Mouse (Mus musculus) liver, postnatal 0 days (tissue): Measurements from ENCODE around the gene Ror1. TPM values are rescaled to one million over a fixed set of nuclear protein-coding genes. Genes with fewer than 3 reads are reported as not detected.

ENCODE experiments used
- ATAC-seq: fragments of 200-750 bp; cut with Nextera tagmentation; 2 replicates; pipeline ENCODE4 v1.8.0; 2017; ENCODE audit warnings: mild to moderate bottlenecking, moderate library complexity
- DNase-seq: peaks from one replicate; pipeline ENCODE4 v3.0.0-alpha.2; 2016
- H3K27ac ChIP-seq: fragments of 300-500 bp; sonication (generic); 2 replicates; pipeline ENCODE4 v1.5.1; 2014; ENCODE audit warnings: antibody characterized with exemption, moderate library complexity, mild to moderate bottlenecking, low read depth
- H3K27me3 ChIP-seq: fragments of 300-500 bp; sonication (generic); 2 replicates; pipeline ENCODE4 v1.6.1; 2014; ENCODE audit warnings: low read length, control low read depth, mixed read lengths; ENCODE audit not compliant: insufficient read depth
- H3K36me3 ChIP-seq: fragments of 300-500 bp; sonication (generic); replicated peaks from 2 replicates; pipeline ENCODE4 v1.6.1; 2014; ENCODE audit warnings: mild to moderate bottlenecking, control low read depth, low read length, moderate library complexity, mixed read lengths; ENCODE audit not compliant: insufficient read depth
- H3K4me1 ChIP-seq: fragments of 300-500 bp; sonication (generic); 2 replicates; pipeline ENCODE4 v1.6.1; 2014; ENCODE audit warnings: antibody characterized with exemption, mild to moderate bottlenecking, control low read depth; ENCODE audit not compliant: insufficient read depth
- H3K4me2 ChIP-seq: fragments of 300-500 bp; sonication (generic); 2 replicates; pipeline ENCODE4 v1.6.1; 2014; ENCODE audit warnings: low read depth, mild to moderate bottlenecking, low read length, moderate library complexity, mixed read lengths
- H3K4me3 ChIP-seq: fragments of 300-500 bp; sonication (generic); 2 replicates; pipeline ENCODE4 v1.5.1; 2014; ENCODE audit warnings: low read depth, low read length
- H3K9ac ChIP-seq: fragments of 300-500 bp; sonication (generic); replicated peaks from 2 replicates; pipeline ENCODE4 v1.6.1; 2014; ENCODE audit warnings: mild to moderate bottlenecking, moderate library complexity
- H3K9me3 ChIP-seq: fragments of 300-500 bp; sonication (generic); 2 replicates; pipeline ENCODE4 v1.6.1; 2016; ENCODE audit warnings: mild to moderate bottlenecking, control low read depth, low read length, mixed read lengths
- CTCF ChIP-seq: sonication (generic); IDR thresholded peaks from 2 replicates; pipeline ENCODE4 v1.5.1; 2016; ENCODE audit warnings: antibody characterized with exemption, low read depth
- EP300 ChIP-seq: IDR thresholded peaks from 2 replicates; pipeline ENCODE4 v1.6.1; 2016; ENCODE audit warnings: antibody characterized with exemption, low read depth, mild to moderate bottlenecking
- WGBS: fragments of 180-500 bp; shearing (Covaris S2); extraction: QIAGEN DNeasy Blood & Tissue Kit; methylation state at CpG from one replicate; pipeline ENCODE4 v1.1.7; 2014; ENCODE audit not compliant: insufficient replicate concordance; 5-methylcytosine and 5-hydroxymethylcytosine counted together
- polyA plus RNA-seq: library from polyadenylated mRNA; unstranded; fragments of >200 nt; fragmentation: Nextera tagmentation; extraction: Ambion mirVana; gene quantifications from 2 replicates; pipeline ENCODE4 v1.2.1, GENCODE M21; 2015

Gene Ror1
- polyA plus RNA-seq, 1 experiment from 2014 or later: 0.29 TPM

DNA sequence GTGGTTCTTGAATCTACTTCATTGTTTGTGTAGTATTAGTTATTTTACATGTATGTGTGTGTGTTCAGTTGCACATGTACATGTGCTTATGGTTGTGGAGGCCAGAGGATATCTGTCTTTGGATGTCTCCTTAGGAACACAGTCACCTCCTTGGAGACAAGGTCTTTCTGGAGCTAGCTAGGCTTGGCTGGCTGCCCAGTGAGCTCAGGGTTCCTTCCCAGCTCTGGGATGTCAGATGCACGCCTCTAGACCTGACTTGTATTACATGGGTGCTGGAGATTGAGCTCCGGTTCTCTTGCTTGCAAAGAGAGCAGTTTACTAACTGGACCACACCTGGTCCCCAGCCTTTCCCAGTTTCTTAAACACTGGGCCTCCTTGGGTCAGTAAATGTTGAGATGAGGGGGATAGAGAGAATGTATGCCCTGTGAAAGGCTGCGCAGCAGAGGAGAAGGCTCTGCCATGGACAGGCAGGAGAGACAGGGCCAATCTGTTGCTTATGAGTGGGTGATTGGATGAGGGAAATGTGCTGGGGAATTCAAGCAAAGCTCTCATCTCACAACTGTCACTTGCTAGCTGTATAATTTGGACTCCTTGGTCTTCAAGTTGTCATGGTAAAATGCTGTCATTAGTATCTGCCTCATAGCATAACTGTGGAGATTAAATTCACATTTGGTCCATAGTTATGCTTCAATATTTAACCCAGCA is 35.3 kb downstream of the Ror1 start:
- WGBS: 75% methylated on average over 3 of the region's 3 CpGs
- H3K4me2 ChIP-seq: no peak overlapping the region
- ATAC-seq (no peak), DNase-seq (no peak)
- TF ChIP-seq CTCF (no peak), EP300 (no peak)
- no peaks in the 10 kb centered on the region for H3K36me3 ChIP-seq
- no peak overlapping the region for H3K9ac ChIP-seq
- H3K27ac ChIP-seq: no peak overlapping the region
- no peaks in the 10 kb centered on the region for H3K4me1 ChIP-seq
- no peaks in the 10 kb centered on the region for H3K9me3 ChIP-seq
- no peaks in the 10 kb centered on the region for H3K27me3 ChIP-seq
- no peak overlapping the region for H3K4me3 ChIP-seq

DNA sequence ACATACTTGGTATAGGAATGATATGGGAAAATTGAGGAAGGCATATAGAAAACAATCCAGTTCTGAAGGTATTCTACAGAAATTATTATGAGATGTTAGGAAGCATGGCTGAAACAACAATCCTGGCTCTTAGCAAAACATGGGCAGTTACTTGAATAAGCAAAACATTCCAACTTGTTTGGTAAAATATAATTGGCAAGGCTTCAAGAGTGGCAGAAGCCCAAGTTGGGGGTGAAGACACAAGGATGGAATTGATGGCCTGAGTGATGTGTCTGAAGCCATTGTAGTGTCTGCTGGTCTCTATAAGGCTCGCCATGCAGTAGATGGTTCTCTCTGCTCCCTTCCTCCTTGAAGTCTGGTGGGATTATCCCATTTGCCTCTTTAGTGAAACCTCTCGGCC is 35.9 kb downstream of the Ror1 start:
- 79% methylated on average over 2 of the region's 2 CpGs for WGBS
- Histone ChIP-seq H3K27ac (no peak overlapping the region), H3K4me1 (no peaks in the 10 kb centered on the region), H3K9ac (no peak overlapping the region), H3K4me2 (no peak overlapping the region), H3K4me3 (no peak overlapping the region), H3K9me3 (no peaks in the 10 kb centered on the region), H3K36me3 (no peaks in the 10 kb centered on the region), H3K27me3 (no peaks in the 10 kb centered on the region)
- TF ChIP-seq CTCF: no peak
- no peak for DNase-seq
- ATAC-seq: no peak

DNA sequence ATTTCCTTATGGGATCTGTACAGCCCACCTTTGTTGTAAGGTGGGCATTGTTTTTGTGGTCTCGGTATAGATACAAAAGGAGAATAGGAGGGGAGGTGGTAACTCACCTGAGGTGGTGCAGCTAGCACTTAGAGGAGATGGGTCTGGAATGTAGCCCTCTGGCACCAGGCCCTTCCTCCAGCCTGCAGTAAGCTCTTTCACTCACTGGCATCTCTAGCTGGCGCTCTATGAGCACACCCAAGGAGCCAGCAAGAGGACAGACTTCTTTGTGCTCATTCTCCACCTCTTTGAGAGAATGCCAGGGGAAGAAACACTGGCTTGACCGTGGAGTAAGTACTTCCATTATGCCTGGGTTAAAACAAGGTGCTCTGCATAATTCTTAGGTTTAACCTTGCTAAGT is 36.7 kb downstream of the Ror1 start:
- WGBS: 69% methylated on average over 3 of the region's 3 CpGs
- no peak for TF ChIP-seq EP300
- no peak for TF ChIP-seq CTCF
- Histone ChIP-seq H3K4me1 (no peaks in the 10 kb centered on the region), H3K36me3 (no peaks in the 10 kb centered on the region), H3K27me3 (no peaks in the 10 kb centered on the region), H3K9me3 (no peaks in the 10 kb centered on the region), H3K27ac (no peak overlapping the region), H3K9ac (no peak overlapping the region), H3K4me2 (no peak overlapping the region), H3K4me3 (no peak overlapping the region)
- DNase-seq (no peak), ATAC-seq (no peak)

DNA sequence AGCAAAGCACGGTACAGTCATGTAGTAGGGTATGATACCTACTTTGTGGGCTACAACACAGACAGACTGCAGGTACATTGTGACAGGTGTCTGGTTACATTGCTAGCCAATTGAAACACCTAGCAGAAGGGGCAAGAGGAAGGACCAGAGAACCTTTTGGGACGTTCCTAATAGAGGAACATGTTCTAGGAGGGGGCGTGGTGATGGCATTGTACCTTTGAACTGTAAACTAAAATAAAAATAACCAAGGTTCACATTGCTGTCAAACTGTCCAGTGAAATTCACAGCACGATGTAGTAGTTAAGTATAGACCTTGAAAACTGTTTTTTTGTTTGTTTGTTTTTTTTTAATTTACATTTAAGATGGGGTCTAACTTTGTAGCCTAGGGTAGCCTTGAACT is 40.5 kb downstream of the Ror1 start:
- no peak for DNase-seq
- ATAC-seq: no peak
- Histone ChIP-seq H3K9me3 (no peaks in the 10 kb centered on the region), H3K4me2 (no peak overlapping the region), H3K27me3 (no peaks in the 10 kb centered on the region), H3K4me1 (no peaks in the 10 kb centered on the region), H3K9ac (no peak overlapping the region), H3K27ac (no peak overlapping the region), H3K36me3 (no peaks in the 10 kb centered on the region), H3K4me3 (no peak overlapping the region)
- WGBS: 61% methylated on average over 4 of the region's 4 CpGs
- TF ChIP-seq EP300: no peak
- TF ChIP-seq CTCF: no peak

DNA sequence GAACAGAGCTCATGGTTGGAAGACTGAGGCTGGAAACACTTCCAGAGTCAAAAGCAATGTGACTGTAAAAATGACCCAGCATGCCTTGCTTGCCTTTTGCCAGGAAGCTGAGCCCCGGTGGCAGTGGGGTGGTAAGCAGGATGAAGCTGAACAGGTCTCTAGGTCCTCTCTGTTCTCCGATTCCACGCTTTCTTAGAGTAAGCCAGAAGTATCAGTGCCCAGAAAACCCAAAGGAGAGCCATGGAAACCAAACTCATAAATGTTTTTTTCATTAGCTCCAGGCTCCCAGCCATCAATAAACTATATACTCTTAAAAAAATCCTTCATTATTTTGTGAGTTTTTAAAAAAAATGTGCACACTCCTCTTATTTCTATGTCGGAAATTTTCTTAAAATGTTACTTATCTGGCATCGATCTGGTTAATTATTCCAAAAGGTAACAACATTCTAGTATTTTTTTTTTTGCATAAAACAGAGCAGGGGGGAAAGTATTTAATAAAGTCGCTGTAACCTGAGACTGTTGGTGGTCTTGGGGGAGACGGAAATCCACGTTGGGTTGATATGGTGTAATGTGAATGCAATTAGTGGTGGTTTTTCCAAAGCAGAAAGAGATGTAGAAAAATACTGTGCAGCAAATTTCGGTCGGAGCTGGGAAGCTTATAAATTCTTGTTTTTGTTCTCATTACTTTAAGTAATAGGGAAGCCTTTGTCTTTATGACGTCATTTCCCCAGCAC is 41.7 kb downstream of the Ror1 start:
- Histone ChIP-seq H3K36me3 (no peaks in the 10 kb centered on the region), H3K9ac (no peak overlapping the region), H3K9me3 (no peaks in the 10 kb centered on the region), H3K4me1 (no peaks in the 10 kb centered on the region), H3K4me3 (no peak overlapping the region), H3K4me2 (no peak overlapping the region), H3K27me3 (no peaks in the 10 kb centered on the region), H3K27ac (no peak overlapping the region)
- DNase-seq (no peak), ATAC-seq (no peak)
- 81% methylated on average over 11 of the region's 11 CpGs for WGBS
- no peak for TF ChIP-seq CTCF
- no peak for TF ChIP-seq EP300

DNA sequence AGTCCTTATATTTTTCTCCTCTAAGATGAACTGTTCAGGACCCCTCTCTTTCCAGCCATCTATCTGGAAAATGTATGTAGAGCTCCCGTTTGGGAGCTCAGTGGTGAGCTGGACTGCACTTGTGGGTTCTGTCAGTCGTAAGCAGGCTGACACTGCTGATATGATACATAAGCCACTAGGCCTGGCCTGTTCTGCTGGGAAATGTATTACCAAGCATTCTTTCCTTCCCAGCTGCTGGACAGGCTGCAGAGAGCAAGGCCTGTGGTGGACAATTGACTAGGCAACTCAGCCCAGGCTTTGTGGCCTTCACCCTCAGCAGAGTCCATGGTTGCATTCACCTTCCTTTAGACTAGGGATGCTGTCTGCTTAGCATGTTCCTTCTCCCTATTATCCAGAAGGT is 46.0 kb downstream of the Ror1 start:
- Histone ChIP-seq H3K4me2 (no peak overlapping the region), H3K4me1 (no peaks in the 10 kb centered on the region), H3K9ac (no peak overlapping the region), H3K27me3 (no peaks in the 10 kb centered on the region), H3K36me3 (no peaks in the 10 kb centered on the region), H3K9me3 (no peaks in the 10 kb centered on the region), H3K4me3 (no peak overlapping the region), H3K27ac (no peak overlapping the region)
- 70% methylated on average over 2 of the region's 2 CpGs for WGBS
- no peak for TF ChIP-seq CTCF
- no peak for TF ChIP-seq EP300
- DNase-seq (no peak), ATAC-seq (no peak)
